Mouse (Mus musculus) midbrain, embryonic 14.5 days (tissue): ENCODE measurements around the gene Opalin. TPM values are rescaled to one million over a fixed set of nuclear protein-coding genes. Genes with fewer than 3 reads are reported as not detected.

Experiments
- ATAC-seq: fragments of 200-750 bp; cut with Nextera tagmentation; 2 replicates; pipeline ENCODE4 v1.8.0; 2017; ENCODE audit warnings: moderate number of reproducible peaks, moderate library complexity; ENCODE audit not compliant: low FRiP score, low TSS enrichment
- DNase-seq: peaks from one replicate; pipeline ENCODE4 v3.0.0-alpha.2; 2015
- H3K27ac ChIP-seq: fragments of 300-500 bp; sonication (generic); replicated peaks from 2 replicates; pipeline ENCODE4 v1.5.1; 2014; ENCODE audit warnings: mild to moderate bottlenecking, low read depth, low read length, moderate library complexity
- H3K27me3 ChIP-seq: fragments of 300-500 bp; sonication (generic); 2 replicates; pipeline ENCODE4 v1.6.1; 2014; ENCODE audit warnings: low read length, control low read depth, mixed read lengths; ENCODE audit not compliant: control insufficient read depth, insufficient read depth
- H3K36me3 ChIP-seq: fragments of 300-500 bp; sonication (generic); 2 replicates; pipeline ENCODE4 v1.6.1; 2014; ENCODE audit warnings: low read length, control low read depth; ENCODE audit not compliant: control insufficient read depth, insufficient read depth
- H3K4me1 ChIP-seq: fragments of 300-500 bp; sonication (generic); 2 replicates; pipeline ENCODE4 v1.6.1; 2014; ENCODE audit warnings: mild to moderate bottlenecking, antibody characterized with exemption, low read length, control low read depth; ENCODE audit not compliant: control insufficient read depth, insufficient read depth
- H3K4me2 ChIP-seq: fragments of 300-500 bp; sonication (generic); 2 replicates; pipeline ENCODE4 v1.6.1; 2014; ENCODE audit warnings: mild to moderate bottlenecking, low read length, moderate library complexity
- H3K4me3 ChIP-seq: fragments of 300-500 bp; sonication (generic); replicated peaks from 2 replicates; pipeline ENCODE4 v1.5.1; 2014; ENCODE audit warnings: low read depth, low read length
- H3K9ac ChIP-seq: fragments of 300-500 bp; sonication (generic); replicated peaks from 2 replicates; pipeline ENCODE4 v1.6.1; 2014; ENCODE audit warnings: mild to moderate bottlenecking, low read length, moderate library complexity
- H3K9me3 ChIP-seq: fragments of 300-500 bp; sonication (generic); 2 replicates; pipeline ENCODE4 v1.6.1; 2016; ENCODE audit warnings: low read length, control low read depth, mixed read lengths; ENCODE audit not compliant: control insufficient read depth
- WGBS: fragments of 180-500 bp; shearing (Covaris S2); extraction: QIAGEN DNeasy Blood & Tissue Kit; methylation state at CpG from one replicate; pipeline ENCODE4 v1.1.7; 2014; 5-methylcytosine and 5-hydroxymethylcytosine counted together
- polyA plus RNA-seq: library from polyadenylated mRNA; unstranded; fragments of >200 nt; fragmentation: Nextera tagmentation; extraction: Ambion mirVana; gene quantifications from 2 replicates; pipeline ENCODE4 v1.2.1, GENCODE M21; 2014

The Opalin gene
- not detected in 2 replicates for polyA plus RNA-seq

DNA sequence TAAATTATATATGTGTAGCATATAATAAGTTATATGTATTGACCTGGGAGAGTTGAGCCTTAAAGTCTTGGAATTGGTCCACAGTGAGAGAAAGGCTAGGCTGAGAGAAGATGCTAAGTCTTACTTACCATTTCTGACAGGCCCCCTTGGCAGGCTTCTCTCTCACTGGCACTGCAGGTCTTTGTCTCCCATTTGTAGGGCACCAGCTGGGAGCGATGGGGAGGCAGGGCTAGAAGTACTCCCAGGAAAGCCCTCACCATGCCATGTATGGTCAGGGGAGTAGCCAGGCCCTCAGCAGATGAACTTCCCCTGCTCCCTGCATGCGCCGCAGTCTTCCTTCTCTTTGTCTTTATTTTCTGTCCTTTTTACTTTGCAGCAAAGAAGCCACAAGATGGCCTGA is at the start of gene Opalin:
Gene Opalin, minus strand, starts transcription at position 208 of the 400 bp plus-strand sequence.
- Histone ChIP-seq H3K4me2 (no peak within 1 kb of the TSS), H3K4me3 (no peak within 1 kb of the TSS), H3K9me3 (no peaks in the 10 kb centered on the region), H3K4me1 (peaks cover 8% of the 10 kb centered on the region), H3K27me3 (peaks cover 2% of the 10 kb centered on the region; the same call in 1 of the 2 replicates), H3K9ac (no peak within 1 kb of the TSS), H3K27ac (no peak within 1 kb of the TSS), H3K36me3 (no peaks in the 10 kb centered on the region)
- no peak for ATAC-seq
- WGBS, result 83% methylated on average over 3 of the region's 3 CpGs
- peak; percentile 18 for DNase-seq

DNA sequence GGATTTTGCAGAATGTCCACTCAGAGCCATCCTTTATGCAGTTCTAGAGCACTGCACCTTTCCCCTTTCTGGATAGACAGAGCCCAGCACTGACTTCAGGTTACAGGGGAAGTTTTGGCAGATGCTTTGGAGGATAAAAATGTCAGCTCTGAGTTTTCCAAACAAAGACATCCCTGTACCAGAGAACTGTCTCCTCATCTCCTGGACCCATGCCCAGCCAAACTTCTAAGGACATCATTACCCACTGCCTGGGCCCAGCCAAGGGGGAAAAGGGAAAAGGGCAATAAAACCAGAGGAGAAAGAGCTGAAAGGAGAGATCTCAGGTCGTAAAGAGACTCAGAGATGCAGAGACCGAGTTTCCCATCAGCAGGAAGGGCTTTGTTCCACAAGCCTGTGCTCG is 46.1 kb upstream of the Opalin start:
- DNase-seq (no peak), ATAC-seq (no peak)
- no peak overlapping the region for H3K9ac ChIP-seq

DNA sequence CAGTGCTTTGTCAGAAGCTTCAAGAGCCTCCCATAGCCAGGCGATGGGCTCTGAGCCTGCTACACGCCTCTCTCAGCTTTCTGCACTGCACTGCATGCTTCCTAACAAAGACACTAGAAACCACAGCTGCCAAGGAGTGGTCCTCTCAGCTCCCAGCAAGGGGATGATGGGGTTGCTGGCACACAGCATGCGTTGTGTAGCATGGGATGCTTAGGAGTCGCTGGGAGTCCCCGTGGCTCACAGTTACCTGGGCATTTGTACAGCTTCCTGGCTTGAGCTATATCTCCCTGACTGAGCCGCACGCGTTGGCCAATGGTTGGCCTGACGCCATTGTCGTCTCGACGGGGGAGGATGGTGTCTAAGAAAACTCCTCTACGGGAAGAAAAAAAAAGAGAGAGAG is 43.0 kb upstream of the Opalin start:
- Histone ChIP-seq H3K27me3 (peaks cover 7% of the 10 kb centered on the region), H3K27ac (no peak overlapping the region), H3K36me3 (no peaks in the 10 kb centered on the region), H3K4me1 (peaks cover 5% of the 10 kb centered on the region; the same call in 1 of the 2 replicates), H3K4me3 (no peak overlapping the region), H3K4me2 (no peak overlapping the region), H3K9ac (no peak overlapping the region), H3K9me3 (no peaks in the 10 kb centered on the region)
- WGBS, result 88% methylated on average over 13 of the region's 13 CpGs
- no peak for ATAC-seq
- no peak for DNase-seq

More for the DNA sequence above, 46.1 kb upstream of the Opalin start:
- 22% methylated on average over 3 of the region's 3 CpGs for WGBS
- Histone ChIP-seq H3K4me3 (no peak overlapping the region), H3K4me2 (no peak overlapping the region), H3K4me1 (no peaks in the 10 kb centered on the region), H3K36me3 (no peaks in the 10 kb centered on the region), H3K27me3 (no peaks in the 10 kb centered on the region), H3K9me3 (no peaks in the 10 kb centered on the region), H3K27ac (no peak overlapping the region)

DNA sequence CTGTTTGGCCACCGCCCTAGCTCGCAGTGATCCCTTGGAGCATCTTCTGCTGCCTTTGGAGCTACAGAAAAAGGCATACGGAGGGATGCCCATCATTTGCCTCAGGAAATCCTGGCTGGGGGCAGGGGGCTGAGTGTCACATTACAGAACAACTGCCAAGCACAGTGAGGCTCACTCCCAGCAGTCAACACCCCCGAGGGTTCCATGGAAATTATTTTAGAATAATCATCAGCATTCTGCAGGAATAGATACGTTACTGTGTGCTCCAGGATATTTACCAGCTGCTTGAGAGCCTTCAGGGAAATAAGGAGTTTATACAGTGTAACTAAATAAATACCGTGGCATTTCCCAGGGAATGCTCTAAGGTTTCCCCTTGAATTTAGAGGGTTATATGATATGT is 41.4 kb upstream of the Opalin start:
- DNase-seq (peak; percentile 26), ATAC-seq (no peak)
- H3K9me3 ChIP-seq, result no peaks in the 10 kb centered on the region

DNA sequence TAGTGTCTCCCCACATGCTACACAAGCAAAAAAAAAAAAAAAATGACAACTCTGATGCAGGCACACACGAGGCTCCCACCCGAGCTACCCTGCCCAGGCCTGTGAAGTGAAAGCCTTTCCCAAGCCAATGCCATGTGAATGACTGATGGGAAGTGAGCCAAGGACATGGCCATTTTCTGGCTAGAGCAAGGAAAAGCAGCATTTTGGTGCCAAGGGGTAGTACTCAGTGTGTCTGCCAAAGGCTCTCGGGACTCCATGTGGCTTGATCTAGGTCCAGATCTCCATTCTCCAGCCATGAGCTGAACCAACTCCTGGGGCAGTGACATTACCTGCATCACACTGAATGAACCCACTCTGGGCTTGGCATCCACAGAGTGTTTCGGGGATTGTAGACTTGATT is 40.4 kb upstream of the Opalin start:
- Histone ChIP-seq H3K36me3 (no peaks in the 10 kb centered on the region), H3K9ac (no peak overlapping the region), H3K9me3 (no peaks in the 10 kb centered on the region), H3K27me3 (peaks cover 7% of the 10 kb centered on the region), H3K4me2 (no peak overlapping the region), H3K4me3 (no peak overlapping the region), H3K4me1 (peaks cover 14% of the 10 kb centered on the region; the same call in 1 of the 2 replicates), H3K27ac (no peak overlapping the region)
- ATAC-seq, result no peak
- peak; percentile 27 for DNase-seq
- WGBS, result 83% methylated on average over 4 of the region's 4 CpGs

More for the DNA sequence above, 41.4 kb upstream of the Opalin start:
- Histone ChIP-seq H3K4me1 (peaks cover 12% of the 10 kb centered on the region; the same call in 1 of the 2 replicates), H3K4me3 (no peak overlapping the region), H3K4me2 (no peak overlapping the region), H3K9ac (no peak overlapping the region), H3K27me3 (peaks cover 7% of the 10 kb centered on the region), H3K36me3 (no peaks in the 10 kb centered on the region), H3K27ac (no peak overlapping the region)
- WGBS, result 57% methylated on average over 6 of the region's 6 CpGs

DNA sequence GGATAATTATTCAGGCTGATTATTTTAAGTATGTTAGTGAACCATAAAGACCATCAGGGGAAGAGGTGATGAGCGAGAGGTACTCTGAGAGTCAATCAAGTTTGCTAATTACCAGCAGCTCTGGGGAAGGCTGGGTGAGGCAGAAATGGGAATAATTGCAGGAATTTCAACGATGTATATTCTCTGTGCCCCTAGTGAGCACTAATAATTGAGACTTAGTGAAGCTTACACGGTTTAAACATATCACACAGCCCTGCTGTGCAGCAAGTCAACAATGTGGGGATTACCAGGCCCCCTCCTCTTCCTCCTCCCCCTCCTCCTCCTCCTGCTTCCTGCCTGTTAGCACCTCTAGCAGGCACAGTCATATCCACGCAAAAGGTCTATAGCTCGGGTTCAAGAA is 37.7 kb upstream of the Opalin start:
- WGBS, result 12% methylated on average over 5 of the region's 5 CpGs
- DNase-seq (peak; percentile 44), ATAC-seq (no peak)
- Histone ChIP-seq H3K36me3 (no peaks in the 10 kb centered on the region), H3K9ac (no peak overlapping the region), H3K4me1 (peaks cover 14% of the 10 kb centered on the region), H3K4me2 (no peak overlapping the region), H3K27ac (no peak overlapping the region), H3K9me3 (no peaks in the 10 kb centered on the region), H3K4me3 (no peak overlapping the region), H3K27me3 (peaks cover 22% of the 10 kb centered on the region)

DNA sequence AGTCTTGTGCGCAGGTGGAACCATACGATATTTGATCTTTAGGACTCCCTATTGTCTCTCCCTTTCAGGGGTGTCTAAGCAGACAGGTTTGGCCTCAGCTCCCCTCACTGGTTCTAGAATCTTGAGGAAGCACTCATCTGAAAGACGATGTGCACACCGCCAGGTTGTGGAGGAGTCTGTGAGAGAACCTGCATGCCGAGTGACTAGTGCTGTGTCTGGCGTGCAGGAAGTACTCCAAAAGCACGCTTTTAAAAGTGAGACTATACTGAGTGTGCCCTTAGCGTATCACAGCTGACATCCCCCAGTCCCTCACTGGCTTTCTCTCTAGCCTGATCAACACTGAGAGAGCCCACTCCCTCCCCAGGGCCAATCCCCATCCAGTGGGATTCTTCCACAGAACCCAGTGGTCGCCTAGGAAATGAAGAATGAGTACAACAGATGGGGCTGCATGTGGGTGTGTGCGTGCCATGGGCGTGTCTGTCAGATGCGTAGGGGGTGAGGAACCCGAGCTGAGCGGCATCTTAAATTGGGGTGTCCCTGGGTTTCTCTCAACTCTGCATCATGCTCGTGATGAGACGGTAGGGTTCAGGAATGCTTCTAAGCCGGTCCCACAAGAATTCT is 37.1 kb upstream of the Opalin start:
- Histone ChIP-seq H3K9ac (no peak overlapping the region), H3K27ac (no peak overlapping the region), H3K4me2 (no peak overlapping the region), H3K9me3 (no peaks in the 10 kb centered on the region), H3K27me3 (peaks cover 22% of the 10 kb centered on the region), H3K4me1 (peaks cover 18% of the 10 kb centered on the region), H3K36me3 (no peaks in the 10 kb centered on the region), H3K4me3 (no peak overlapping the region)
- WGBS, result 33% methylated on average over 17 of the region's 17 CpGs
- ATAC-seq (0 out of 2 replicates have a peak, but pooled peaks have one; percentile 7), DNase-seq (peak; percentile 59)

DNA sequence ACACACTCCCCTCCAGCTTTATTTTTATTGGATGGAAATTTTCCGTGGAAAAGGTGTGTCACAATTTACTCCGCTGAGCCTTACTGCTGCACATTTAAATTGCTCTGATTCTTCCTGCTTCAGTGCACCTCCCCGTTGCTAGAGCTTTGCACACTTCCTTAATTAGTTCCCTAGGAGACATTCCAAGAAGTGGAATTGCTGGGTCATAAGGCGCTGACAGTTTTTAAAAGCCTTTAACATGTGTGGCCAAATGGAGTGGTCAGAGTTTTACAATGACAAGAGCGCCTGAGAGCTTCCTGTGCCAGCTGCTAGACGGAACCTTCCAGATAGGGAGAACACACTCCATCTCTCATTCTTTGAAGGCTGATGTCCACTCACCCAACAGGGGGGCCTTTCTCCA is 35.7 kb upstream of the Opalin start:
- peaks cover 22% of the 10 kb centered on the region for H3K27me3 ChIP-seq
- no peak overlapping the region for H3K9ac ChIP-seq
- H3K4me2 ChIP-seq, result no peak overlapping the region
- ATAC-seq (no peak), DNase-seq (no peak)
- H3K27ac ChIP-seq, result no peak overlapping the region
- H3K36me3 ChIP-seq, result no peaks in the 10 kb centered on the region
- no peak overlapping the region for H3K4me3 ChIP-seq
- peaks cover 20% of the 10 kb centered on the region for H3K4me1 ChIP-seq
- WGBS, result 52% methylated on average over 6 of the region's 6 CpGs
- H3K9me3 ChIP-seq, result no peaks in the 10 kb centered on the region

DNA sequence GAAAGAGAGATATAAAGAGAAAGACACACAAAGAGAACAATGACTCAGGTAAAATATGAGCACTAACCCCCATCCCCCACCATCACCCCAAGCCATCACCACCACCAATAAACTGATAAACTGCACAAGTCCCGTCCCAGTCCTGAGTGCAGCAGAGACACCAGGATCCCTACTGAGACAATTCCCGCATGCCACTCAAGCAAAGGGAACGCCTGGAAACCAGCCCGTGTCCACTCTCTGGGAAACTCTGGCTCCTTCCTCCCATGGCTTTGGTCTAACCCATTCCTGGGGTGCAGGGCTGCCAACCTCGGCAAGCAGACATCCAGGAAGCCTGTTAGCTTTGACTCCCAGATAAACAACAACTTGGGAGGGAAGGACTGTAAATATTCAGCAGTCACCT is 33.1 kb upstream of the Opalin start:
- Histone ChIP-seq H3K27me3 (peaks cover 35% of the 10 kb centered on the region), H3K4me1 (peaks cover 15% of the 10 kb centered on the region), H3K9me3 (no peaks in the 10 kb centered on the region), H3K27ac (no peak overlapping the region), H3K36me3 (no peaks in the 10 kb centered on the region), H3K4me3 (no peak overlapping the region), H3K9ac (no peak overlapping the region), H3K4me2 (no peak overlapping the region)
- ATAC-seq (no peak), DNase-seq (no peak)
- WGBS, result 28% methylated on average over 5 of the region's 5 CpGs
